Mouse (Mus musculus): ENCODE results near the gene Gpr31b.
"Not testable (repeated sequence)": the region's sequence is repeated elsewhere in the genome, so short reads cannot be mapped to it uniquely, and the experiment has no call there.

The Gpr31b gene

GRCm38 (mm10) chr17:13052124-13052813, at the start of gene Gpr31b:
Gene Gpr31b (minus strand): TSS chr17:13052296.
- DNase-seq (ENCODE audit: low spot score), result not testable (repeated sequence)

- not testable (repeated sequence) for DNase-seq (ENCODE audit: low spot score)
Measured at GRCm38 (mm10) chr17:13092960-13093359, 40.9 kb upstream of the Gpr31b start.

GRCm38 (mm10) chr17:13092100-13092764, 40.1 kb upstream of the Gpr31b start:
- DNase-seq (ENCODE audit: low spot score), result not testable (repeated sequence)

DNA sequence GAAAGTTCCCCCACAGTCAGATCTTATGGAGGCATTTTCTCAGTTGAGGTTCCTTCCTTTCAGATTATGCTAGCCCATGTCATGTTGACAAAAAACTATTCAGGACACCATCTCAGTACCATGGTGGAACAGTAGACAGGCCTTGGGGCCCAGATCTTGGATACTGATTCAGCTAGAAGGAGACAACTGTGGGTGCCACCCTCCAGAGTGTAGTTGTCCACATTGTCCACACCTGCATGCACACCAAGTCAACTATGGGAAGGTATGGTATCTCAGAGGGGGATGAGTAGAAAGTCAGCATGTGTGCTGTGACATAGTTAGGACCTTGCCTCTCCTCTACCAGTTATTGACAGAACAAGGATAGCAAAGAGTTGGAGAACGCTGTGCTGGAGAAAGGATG, 39.4 kb upstream of the Gpr31b start:
- DNase-seq (ENCODE audit: low spot score), result not testable (repeated sequence)

- DNase-seq (ENCODE audit: low spot score), result not testable (repeated sequence)
Measured at GRCm38 (mm10) chr17:13069227-13069626, 17.1 kb upstream of the Gpr31b start.

DNA sequence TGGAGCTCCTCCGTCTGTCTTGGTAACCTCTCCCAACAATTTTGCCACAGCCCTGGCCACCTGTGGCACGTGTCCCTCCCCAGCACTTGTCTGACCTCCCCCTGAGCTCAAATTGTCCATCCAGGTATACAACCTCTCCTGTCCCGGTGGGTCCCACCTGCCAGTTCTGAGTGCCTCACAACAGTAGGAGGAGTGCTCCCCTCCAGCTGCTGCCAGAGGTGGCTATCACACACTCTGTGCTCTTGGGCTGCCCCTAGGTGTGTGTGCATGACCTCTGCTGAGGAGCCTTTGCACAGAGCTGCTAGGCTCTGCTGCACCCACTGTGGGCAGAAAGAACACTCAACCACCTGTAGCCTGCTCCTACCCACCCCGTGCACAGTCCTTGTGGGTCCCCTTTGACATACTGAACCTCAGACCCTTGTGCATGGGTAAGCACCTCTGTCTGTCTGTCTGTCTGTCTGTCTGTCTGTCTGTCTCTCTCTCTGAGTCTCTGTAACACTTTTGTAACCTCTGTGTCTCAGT, 15.8 kb upstream of the Gpr31b start:
- not testable (repeated sequence) for DNase-seq (ENCODE audit: low spot score)

DNA sequence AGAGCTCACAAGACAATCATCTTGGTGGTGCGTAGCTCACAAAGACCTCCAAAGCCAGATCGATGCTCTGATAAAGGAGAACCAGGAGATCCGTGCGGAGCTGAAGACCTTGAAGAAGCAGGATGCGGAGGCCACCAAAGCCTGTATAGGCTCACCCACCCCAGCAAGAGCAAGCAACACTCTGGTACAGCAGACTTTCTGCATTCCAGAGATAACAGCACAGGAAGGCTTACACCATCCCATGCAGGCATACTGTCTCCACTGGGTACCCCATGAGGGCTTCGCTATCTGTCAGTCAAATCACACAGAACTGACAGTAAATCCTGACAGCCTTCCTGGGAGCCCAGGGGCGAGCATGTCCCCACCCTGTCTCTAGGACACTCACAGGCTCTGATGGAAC, 10.8 kb upstream of the Gpr31b start:
- DNase-seq (ENCODE audit: low spot score), result not testable (repeated sequence)

DNA sequence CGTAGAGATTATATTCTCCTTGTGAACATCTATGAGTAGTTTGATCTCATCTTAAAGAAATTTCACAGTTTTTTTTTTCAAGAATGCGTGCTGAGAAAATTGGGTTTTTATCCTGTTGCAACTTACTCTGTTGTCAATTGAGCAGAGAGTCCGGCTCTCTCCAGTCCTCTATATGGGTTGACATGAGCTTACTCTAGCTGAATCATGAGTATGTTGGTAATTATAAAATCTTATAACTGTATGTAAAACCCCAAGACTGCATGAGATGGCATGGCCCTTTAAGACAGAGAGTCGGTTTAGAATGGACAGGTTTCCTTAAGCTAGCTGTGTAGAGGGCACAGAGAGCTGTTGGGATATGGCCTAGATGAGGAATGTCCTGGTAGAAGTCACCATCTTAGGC, 8.7 kb upstream of the Gpr31b start, which contains the start of gene Tcp10b:
Gene Tcp10b (plus strand): TSS at position 301 of the 400 bp plus-strand sequence.
- DNase-seq (ENCODE audit: low spot score), result not testable (repeated sequence)

GRCm38 (mm10) chr17:13043846-13044673, 8.0 kb downstream of the Gpr31b start:
- peak; percentile 19 for DNase-seq (ENCODE audit: low spot score)

GRCm38 (mm10) chr17:13036627-13037192, 15.4 kb downstream of the Gpr31b start:
- DNase-seq (ENCODE audit: low spot score), result not testable (repeated sequence)

- DNase-seq (ENCODE audit: low spot score), result no peak
Measured at GRCm38 (mm10) chr17:13013316-13013715, 38.8 kb downstream of the Gpr31b start.

DNA sequence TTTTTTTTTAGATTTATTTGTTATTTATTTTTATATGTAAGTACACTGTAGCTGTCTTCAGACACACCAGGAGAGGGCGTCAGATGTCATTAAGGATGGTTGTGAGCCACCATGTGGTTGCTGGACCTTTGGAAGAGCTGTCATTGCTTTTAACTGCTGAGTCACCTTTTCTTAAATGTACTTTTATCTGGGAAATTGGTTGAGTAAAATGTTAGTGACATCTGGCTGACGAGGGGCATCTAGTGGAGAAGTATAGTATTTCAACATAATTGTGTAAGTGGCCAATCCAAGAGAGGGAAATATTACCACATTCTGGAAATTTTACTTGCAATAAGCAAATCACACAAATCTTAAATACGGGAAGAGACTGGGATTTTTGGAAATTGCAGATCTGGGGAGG, 42.2 kb downstream of the Gpr31b start:
- DNase-seq (ENCODE audit: low spot score), result peak; percentile 38

GRCm38 (mm10) chr17:13008528-13008927, 43.6 kb downstream of the Gpr31b start:
- DNase-seq (ENCODE audit: low spot score), result peak; percentile 7

DNA sequence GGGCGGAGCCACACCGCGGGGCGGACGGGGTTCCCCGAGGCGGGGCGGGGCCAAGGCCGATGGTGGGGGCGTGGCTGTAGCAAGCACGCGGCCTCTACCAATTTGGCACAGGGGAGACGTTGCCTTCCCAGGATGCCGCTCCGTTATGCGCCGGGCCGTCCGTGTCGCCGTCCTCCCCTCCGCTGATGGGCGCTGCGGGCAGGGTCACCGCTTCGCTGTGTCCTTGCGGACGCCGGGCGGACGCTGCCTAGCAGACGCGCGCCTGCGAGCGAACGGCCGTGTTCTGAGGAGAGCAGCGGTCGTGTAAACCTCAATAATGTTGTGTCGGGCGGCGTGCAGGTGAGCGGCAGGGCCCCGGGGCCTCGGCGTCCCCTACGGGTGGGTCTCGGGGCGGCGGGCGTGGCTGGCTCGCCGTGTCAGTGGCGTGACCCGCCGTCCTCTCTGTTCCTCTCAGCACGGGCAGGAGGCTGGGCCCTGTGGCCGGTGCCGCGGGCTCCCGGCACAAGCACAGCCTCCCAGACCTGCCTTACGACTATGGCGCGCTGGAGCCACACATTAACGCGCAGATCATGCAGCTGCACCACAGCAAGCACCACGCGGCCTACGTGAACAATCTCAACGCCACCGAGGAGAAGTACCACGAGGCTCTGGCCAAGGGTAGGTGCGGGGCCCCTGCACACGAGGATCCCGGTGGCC, 44.2 kb downstream of the Gpr31b start:
- peak; percentile 92 for DNase-seq (ENCODE audit: low spot score)

DNA sequence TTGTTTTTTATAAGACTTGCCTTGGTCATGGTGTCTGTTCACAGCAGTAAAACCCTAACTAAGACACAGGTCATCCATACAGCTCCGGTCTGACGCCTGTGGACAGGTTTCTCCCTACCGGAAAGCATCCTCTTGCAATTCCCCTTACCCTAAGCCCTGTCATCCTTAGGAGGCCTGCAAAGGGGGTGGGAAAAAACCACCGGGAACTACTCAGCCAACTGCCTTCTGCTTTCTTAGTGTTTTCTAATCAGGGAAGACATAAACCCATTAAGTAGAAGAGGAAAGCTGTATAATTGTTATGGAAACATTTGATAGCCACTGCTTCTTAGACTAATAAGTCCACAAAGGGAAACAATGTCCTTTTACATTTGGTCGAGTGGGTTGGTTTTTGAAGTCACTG, 45.1 kb downstream of the Gpr31b start:
- DNase-seq (ENCODE audit: low spot score), result no peak

- DNase-seq (ENCODE audit: low spot score), result not testable (repeated sequence)
Measured at GRCm38 (mm10) chr17:13006546-13006945, 45.5 kb downstream of the Gpr31b start, which contains the start of gene Sod2. Gene Sod2 (plus strand): TSS chr17:13006846.

GRCm38 (mm10) chr17:13004436-13004835, 47.7 kb downstream of the Gpr31b start:
- not testable (repeated sequence) for DNase-seq (ENCODE audit: low spot score)

DNA sequence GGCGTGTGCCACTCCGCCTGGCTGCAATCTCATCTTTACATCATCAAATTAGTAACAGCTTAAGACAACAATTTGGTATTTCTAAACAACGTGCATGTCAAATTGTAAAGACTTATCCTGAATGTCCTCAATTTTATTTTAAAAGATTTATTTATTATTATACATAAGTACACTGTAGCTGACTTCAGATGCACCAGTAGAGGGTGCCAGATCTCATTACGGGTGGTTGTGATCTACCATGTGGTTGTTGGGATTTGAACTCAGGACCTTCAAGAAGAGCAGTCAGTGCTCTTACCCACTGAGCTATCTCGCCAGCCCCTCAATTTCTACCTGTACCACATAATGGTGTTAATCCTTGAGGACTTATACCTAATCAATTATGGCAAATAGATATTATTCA, 49.9 kb downstream of the Gpr31b start:
- DNase-seq (ENCODE audit: low spot score), result not testable (repeated sequence)

Measured in T-cell, adult 2 months (primary cell).